Mouse (Mus musculus) 3134 (cell line): ENCODE data around the gene Tex45.

ENCODE experiments used
- DNase-seq: peaks from one replicate; pipeline ENCODE4 v3.0.0-alpha.2; 2011; ENCODE audit warnings: low spot score; ENCODE audit not compliant: insufficient read length; ENCODE audit errors: extremely low read depth

Tex45 gene

GRCm38 (mm10) chr8:3470562-3470961 lies at the start of gene Tex45:
TSS of gene Tex45 (plus strand) at chr8:3470862.
- DNase-seq, result no peak

- DNase-seq, result no peak
Observed at GRCm38 (mm10) chr8:3421507-3421906, 49.2 kb upstream of the Tex45 start.

- no peak for DNase-seq
Observed at GRCm38 (mm10) chr8:3425217-3425616, 45.4 kb upstream of the Tex45 start.

GRCm38 (mm10) chr8:3426211-3426610 lies 44.5 kb upstream of the Tex45 start:
- DNase-seq, result no peak

GRCm38 (mm10) chr8:3428426-3428825 lies 42.2 kb upstream of the Tex45 start:
- DNase-seq, result no peak

GRCm38 (mm10) chr8:3429966-3430365 lies 40.7 kb upstream of the Tex45 start:
- DNase-seq, result peak; percentile 82

GRCm38 (mm10) chr8:3431113-3431512 lies 39.5 kb upstream of the Tex45 start:
- no peak for DNase-seq

GRCm38 (mm10) chr8:3436492-3436891 lies 34.2 kb upstream of the Tex45 start:
- no peak for DNase-seq

GRCm38 (mm10) chr8:3439510-3439909 lies 31.2 kb upstream of the Tex45 start:
- no peak for DNase-seq

GRCm38 (mm10) chr8:3449226-3449625 lies 21.4 kb upstream of the Tex45 start:
- DNase-seq, result no peak

GRCm38 (mm10) chr8:3450670-3451069 lies 20.0 kb upstream of the Tex45 start:
- DNase-seq, result no peak

GRCm38 (mm10) chr8:3451992-3452391 lies 18.7 kb upstream of the Tex45 start:
- DNase-seq, result no peak

GRCm38 (mm10) chr8:3463248-3463647 lies 7.4 kb upstream of the Tex45 start:
- DNase-seq, result no peak

- DNase-seq, result no peak
Observed at GRCm38 (mm10) chr8:3464309-3464708, 6.4 kb upstream of the Tex45 start.

- DNase-seq, result peak; percentile 95
Observed at GRCm38 (mm10) chr8:3467006-3467885, 3.4 kb upstream of the Tex45 start, which contains the start of gene Pex11g. TSS of gene Pex11g (minus strand) at chr8:3467680.

- DNase-seq, result no peak
Observed at GRCm38 (mm10) chr8:3467886-3468545, 2.6 kb upstream of the Tex45 start.

- no peak for DNase-seq
Observed at GRCm38 (mm10) chr8:3468838-3469237, 1.8 kb upstream of the Tex45 start.

GRCm38 (mm10) chr8:3475715-3476429 lies 5.2 kb downstream of the Tex45 start:
- DNase-seq, result no peak

- no peak for DNase-seq
Observed at GRCm38 (mm10) chr8:3480221-3480785, 9.6 kb downstream of the Tex45 start.

GRCm38 (mm10) chr8:3481605-3482004 lies 10.9 kb downstream of the Tex45 start:
- no peak for DNase-seq

- no peak for DNase-seq
Observed at GRCm38 (mm10) chr8:3482240-3482740, 11.6 kb downstream of the Tex45 start.
